Mouse (Mus musculus) MEL (cell line): ENCODE results near the gene Mbd6. TPM values are rescaled to one million over a fixed set of nuclear protein-coding genes. Genes with fewer than 3 reads are reported as not detected.

Experiments used
- DNase-seq: peaks from one replicate; pipeline ENCODE4 v3.0.0; 2011; ENCODE audit warnings: low read depth, low spot score
- H3K27ac ChIP-seq: 2 replicates; pipeline ENCODE4 v1.5.1; 2012; ENCODE audit warnings: low read depth, mild to moderate bottlenecking, control low read depth, low read length, moderate library complexity; ENCODE audit not compliant: control insufficient read depth
- H3K27me3 ChIP-seq, 2 experiments: fragments of 150-350 bp in 1 of 2; sonication (generic) in 1 of 2; 2 replicates each; pipeline ENCODE4 v1.6.1; 2012; ENCODE audit warnings: low read length in 2 of 2, mild to moderate bottlenecking in 2 of 2, improper control_type of control experiment in 1 of 2, moderate library complexity in 1 of 2; ENCODE audit not compliant: insufficient read depth in 2 of 2, control insufficient read depth in 1 of 2
- H3K36me3 ChIP-seq, 2 experiments: 2 replicates each; pipeline ENCODE4 v1.6.1; 2012 to 2014; ENCODE audit warnings: low read length in 2 of 2, improper control_type of control experiment in 1 of 2, inconsistent platforms in 1 of 2, mild to moderate bottlenecking in 1 of 2; ENCODE audit not compliant: insufficient read depth in 2 of 2, control insufficient read depth in 1 of 2
- H3K4me1 ChIP-seq, 2 experiments: fragments of 150-350 bp in 1 of 2; sonication (generic) in 1 of 2; 2 replicates each; pipeline ENCODE4 v1.6.1; 2012; ENCODE audit warnings: low read length in 2 of 2, improper control_type of control experiment in 1 of 2, mild to moderate bottlenecking in 1 of 2; ENCODE audit not compliant: insufficient read depth in 2 of 2, control insufficient read depth in 1 of 2
- H3K4me3 ChIP-seq, 2 experiments: fragments of 150-350 bp in 1 of 2; sonication (generic) in 1 of 2; 2 replicates each; pipeline ENCODE4 v1.5.1; 2012; ENCODE audit warnings: low read depth in 2 of 2, low read length in 2 of 2, mild to moderate bottlenecking in 2 of 2, moderate library complexity in 2 of 2, control low read depth in 1 of 2, improper control_type of control experiment in 1 of 2; ENCODE audit not compliant: control insufficient read depth in 1 of 2, insufficient read depth in 1 of 2
- H3K79me2 ChIP-seq: 2 replicates; pipeline ENCODE4 v1.6.1; 2012; ENCODE audit warnings: mild to moderate bottlenecking, low read length, moderate library complexity; ENCODE audit not compliant: control insufficient read depth, poor library complexity, insufficient read depth
- H3K9ac ChIP-seq: 2 replicates; pipeline ENCODE4 v1.6.1; 2012; ENCODE audit warnings: low read depth, mild to moderate bottlenecking, control low read depth, low read length, moderate library complexity; ENCODE audit not compliant: control insufficient read depth, poor library complexity, severe bottlenecking
- H3K9me3 ChIP-seq: fragments of 150-350 bp; sonication (generic); replicated peaks from 2 replicates; pipeline ENCODE4 v1.6.1; 2012; ENCODE audit warnings: mild to moderate bottlenecking, low read length, improper control_type of control experiment, moderate library complexity; ENCODE audit not compliant: insufficient read depth
- CHD2 ChIP-seq: IDR thresholded peaks from 2 replicates; pipeline ENCODE4 v1.6.1; 2011; ENCODE audit warnings: low read length, improper control_type of control experiment
- EP300 ChIP-seq, 2 experiments: IDR thresholded peaks; 2 replicates each; pipeline ENCODE4 v1.6.1; 2011; ENCODE audit warnings: improper control_type of control experiment in 2 of 2, low read length in 2 of 2, low read depth in 1 of 2, mild to moderate bottlenecking in 1 of 2
- GABPA ChIP-seq: IDR thresholded peaks from 2 replicates; pipeline ENCODE4 v1.6.1; 2012; ENCODE audit warnings: low read depth, mild to moderate bottlenecking, inconsistent platforms, low read length, improper control_type of control experiment, moderate library complexity
- KAT2A ChIP-seq: conservative IDR thresholded peaks from 2 replicates; pipeline ENCODE4 v1.6.1; 2012; ENCODE audit warnings: low read depth, low read length, improper control_type of control experiment, inconsistent platforms
- MEF2A ChIP-seq: IDR thresholded peaks from 2 replicates; pipeline ENCODE4 v1.6.1; 2014; ENCODE audit warnings: low read depth, mild to moderate bottlenecking, inconsistent platforms, low read length, improper control_type of control experiment; ENCODE audit not compliant: poor library complexity, insufficient replicate concordance, severe bottlenecking; ENCODE audit errors: extremely low read depth
- MYB ChIP-seq: IDR thresholded peaks from 2 replicates; pipeline ENCODE4 v1.6.1; 2011; ENCODE audit warnings: mild to moderate bottlenecking, low read depth, low read length, improper control_type of control experiment
- MYC ChIP-seq: IDR thresholded peaks from 2 replicates; pipeline ENCODE4 v1.6.1; 2011; ENCODE audit warnings: low read depth, mild to moderate bottlenecking, low read length, improper control_type of control experiment, moderate library complexity
- NELFE ChIP-seq: IDR thresholded peaks from 2 replicates; pipeline ENCODE4 v1.6.1; 2011; ENCODE audit warnings: low read depth, low read length, improper control_type of control experiment
- POLR2AphosphoS5 ChIP-seq: IDR thresholded peaks from 2 replicates; pipeline ENCODE4 v1.6.1; 2012; ENCODE audit warnings: low read depth, borderline replicate concordance, mild to moderate bottlenecking, inconsistent platforms, low read length, moderate library complexity, mixed read lengths
- RAD21 ChIP-seq: IDR thresholded peaks from 2 replicates; pipeline ENCODE4 v1.6.1; 2011; ENCODE audit warnings: mild to moderate bottlenecking, low read depth, low read length, improper control_type of control experiment
- RCOR1 ChIP-seq: IDR thresholded peaks from 2 replicates; pipeline ENCODE4 v1.6.1; 2012; ENCODE audit warnings: low read depth, mild to moderate bottlenecking, inconsistent platforms, low read length, improper control_type of control experiment
- SMC3 ChIP-seq: IDR thresholded peaks from 2 replicates; pipeline ENCODE4 v1.6.1; 2011; ENCODE audit warnings: low read depth, low read length, improper control_type of control experiment
- TBP ChIP-seq: IDR thresholded peaks from 2 replicates; pipeline ENCODE4 v1.8.0; 2011; ENCODE audit warnings: low read depth, low read length, improper control_type of control experiment
- UBTF ChIP-seq: IDR thresholded peaks from 2 replicates; pipeline ENCODE4 v1.6.1; 2012; ENCODE audit warnings: low read depth, mild to moderate bottlenecking, inconsistent platforms, low read length, improper control_type of control experiment, moderate library complexity, borderline replicate concordance; ENCODE audit not compliant: insufficient read depth
- USF1 ChIP-seq: IDR thresholded peaks from 2 replicates; pipeline ENCODE4 v1.6.1; 2014; ENCODE audit warnings: low read depth, mild to moderate bottlenecking, inconsistent platforms, low read length, improper control_type of control experiment, moderate library complexity
- USF2 ChIP-seq, 2 experiments: IDR thresholded peaks; 2 replicates each; pipeline ENCODE4 v1.6.1; 2011 to 2012; ENCODE audit warnings: improper control_type of control experiment in 2 of 2, low read length in 2 of 2, borderline replicate concordance in 1 of 2, inconsistent platforms in 1 of 2, low read depth in 1 of 2, mild to moderate bottlenecking in 1 of 2; ENCODE audit not compliant: insufficient read depth in 1 of 2
- ZKSCAN1 ChIP-seq: IDR thresholded peaks from 2 replicates; pipeline ENCODE4 v1.6.1; 2012; ENCODE audit warnings: low read depth, mild to moderate bottlenecking, inconsistent platforms, low read length, improper control_type of control experiment, moderate library complexity
- ZMIZ1 ChIP-seq: IDR thresholded peaks from 2 replicates; pipeline ENCODE4 v1.6.1; 2012; ENCODE audit warnings: low read depth, mild to moderate bottlenecking, inconsistent platforms, low read length, improper control_type of control experiment, moderate library complexity
- polyA plus RNA-seq, 2 experiments: library from polyadenylated mRNA; stranded (reverse) in 1 of 2; unstranded in 1 of 2; fragments of >175 nt in 1 of 2; fragments of >200 nt in 1 of 2; gene quantifications; 2 replicates each; pipeline versions ENCODE4 v1.2.1 to v1.2.4; 2012; ENCODE audit warnings: low replicate concordance in 2 of 2, low read depth in 1 of 2; ENCODE audit not compliant: insufficient read length in 2 of 2, insufficient read depth in 1 of 2, missing spikeins in 1 of 2
- total RNA-seq: library from RNA; depleted of rRNA; stranded (reverse); fragments of 300-350 nt; gene quantifications from 2 replicates; pipeline ENCODE4 v1.2.3, GENCODE M21; 2012

The Mbd6 gene
- total and polyA plus RNA-seq, 3 experiments: 4.2 to 44.8 TPM; not detected in 1

GRCm38 (mm10) chr10:127250810-127251209, 38.0 kb downstream of the Mbd6 start:
- Histone ChIP-seq H3K9ac (no peak overlapping the region), H3K9me3 (no peaks in the 10 kb centered on the region), H3K4me3 (no peak overlapping the region), H3K79me2 (no peaks in the 10 kb centered on the region), H3K27ac (no peak overlapping the region), H3K4me1 (no peaks in the 10 kb centered on the region), H3K36me3 (no peaks in the 10 kb centered on the region), H3K27me3 (no peaks in the 10 kb centered on the region)
- no peak for DNase-seq
- TF ChIP-seq KAT2A: no peak
- no peak for TF ChIP-seq ZMIZ1
- TF ChIP-seq NELFE: no peak
- no peak for TF ChIP-seq USF1
- no peak for TF ChIP-seq MYB
- no peak for TF ChIP-seq ZKSCAN1
- no peak for TF ChIP-seq MEF2A
- TF ChIP-seq TBP: no peak
- TF ChIP-seq GABPA: no peak
- no peak for TF ChIP-seq SMC3

GRCm38 (mm10) chr10:127238241-127238824, 50.5 kb downstream of the Mbd6 start:
- H3K79me2 ChIP-seq: no peaks in the 10 kb centered on the region
- no peak overlapping the region for H3K9ac ChIP-seq
- no peak overlapping the region for H3K4me3 ChIP-seq
- no peak for TF ChIP-seq MYB
- TF ChIP-seq RAD21: no peak
- TF ChIP-seq CHD2: no peak
- TF ChIP-seq EP300 (IDR thresholded peaks at IDR 0.05; ENCODE audit: low read depth in 1 of 2, low read length in 2 of 2): no peak
- no peak for TF ChIP-seq USF2 (IDR thresholded peaks at IDR 0.05; ENCODE audit: borderline replicate concordance in 1 of 2, insufficient read depth in 1 of 2, low read depth in 1 of 2, low read length in 2 of 2)
- no peak for TF ChIP-seq RCOR1
- TF ChIP-seq UBTF: no peak
- no peak for TF ChIP-seq NELFE
- TF ChIP-seq MYC: no peak
- TF ChIP-seq POLR2AphosphoS5: no peak
- TF ChIP-seq USF1: no peak
- TF ChIP-seq, all 39 proteins: peak for 0
- Histone ChIP-seq H3K27ac (no peak overlapping the region), H3K9me3 (no peaks in the 10 kb centered on the region), H3K4me1 (no peaks in the 10 kb centered on the region), H3K27me3 (no peaks in the 10 kb centered on the region), H3K36me3 (no peaks in the 10 kb centered on the region)
- no peak for DNase-seq
